Mouse (Mus musculus) kidney, adult 2 months (tissue): ENCODE data around the gene Hist3h2ba. TPM values are rescaled to one million over a fixed set of nuclear protein-coding genes. Genes with fewer than 3 reads are reported as not detected.
A peak's percentile ranks its signal among the peaks of the same experiment; 100 is the strongest.

Source experiments
- DNase-seq: peaks from one replicate; pipeline ENCODE4 v3.0.0; 2021
- H3K27ac ChIP-seq: fragments of 200-500 bp; 2 replicates; pipeline ENCODE4 v1.5.1; 2012; ENCODE audit warnings: low read depth, low read length, control low read depth, inconsistent platforms; ENCODE audit not compliant: insufficient read depth
- H3K27me3 ChIP-seq: fragments of 200-500 bp; replicated peaks from 2 replicates; pipeline ENCODE4 v1.6.1; 2012; ENCODE audit warnings: mild to moderate bottlenecking, moderate library complexity, low read length, inconsistent platforms; ENCODE audit not compliant: control insufficient read depth, insufficient read depth
- H3K36me3 ChIP-seq: fragments of 200-500 bp; 2 replicates; pipeline ENCODE4 v1.6.1; 2012; ENCODE audit warnings: mild to moderate bottlenecking, moderate library complexity, low read length, inconsistent platforms; ENCODE audit not compliant: control insufficient read depth, insufficient read depth
- H3K4me1 ChIP-seq: fragments of 200-500 bp; 2 replicates; pipeline ENCODE4 v1.6.1; 2011; ENCODE audit warnings: low read length; ENCODE audit not compliant: control insufficient read depth, insufficient read depth
- H3K4me3 ChIP-seq: fragments of 200-500 bp; 2 replicates; pipeline ENCODE4 v1.5.1; 2011; ENCODE audit warnings: mild to moderate bottlenecking, low read depth, low read length, control low read depth; ENCODE audit not compliant: insufficient read depth
- CTCF ChIP-seq: fragments of 200-500 bp; conservative IDR thresholded peaks from 2 replicates; pipeline ENCODE4 v1.5.1; 2011; ENCODE audit warnings: low read depth, mild to moderate bottlenecking, control low read depth, low read length, moderate library complexity, mixed read lengths; ENCODE audit not compliant: insufficient read depth, insufficient read length
- POLR2A ChIP-seq: fragments of 200-500 bp; IDR thresholded peaks from one replicate; pipeline ENCODE4 v1.6.1; 2011; ENCODE audit warnings: low read depth, low read length, control low read depth
- WGBS: fragments of 180-500 bp; shearing (Covaris S2); methylation state at CpG from one replicate; pipeline ENCODE4 v1.1.7; 2018; 5-methylcytosine and 5-hydroxymethylcytosine counted together
- polyA plus RNA-seq: library from polyadenylated mRNA; depleted of rRNA; stranded (reverse); fragments of >200 nt; gene quantifications from 2 replicates; pipeline ENCODE4 v1.2.3, GENCODE M21; 2012

The Hist3h2ba gene
- polyA plus RNA-seq, 1 experiment: 3.0 TPM

GRCm38 (mm10) chr11:58958536-58958935 is 9.8 kb downstream of the Hist3h2ba start:
- no peak overlapping the region for H3K27ac ChIP-seq
- H3K4me3 ChIP-seq: no peak overlapping the region
- DNase-seq: no peak
- no peaks in the 10 kb centered on the region for H3K36me3 ChIP-seq
- peaks cover 9% of the 10 kb centered on the region; the same call in 1 of the 2 replicates for H3K4me1 ChIP-seq
- no peaks in the 10 kb centered on the region for H3K27me3 ChIP-seq
- TF ChIP-seq CTCF (no peak), POLR2A (no peak)
- 90% methylated on average over 6 of the region's 6 CpGs for WGBS

- TF ChIP-seq CTCF (no peak), POLR2A (no peak)
- Histone ChIP-seq H3K36me3 (no peaks in the 10 kb centered on the region), H3K27me3 (no peaks in the 10 kb centered on the region), H3K27ac (no peak overlapping the region), H3K4me3 (no peak overlapping the region), H3K4me1 (peaks cover 7% of the 10 kb centered on the region; the same call in 1 of the 2 replicates)
- DNase-seq: no peak
- 27% methylated on average over 15 of the region's 15 CpGs for WGBS
Measured at GRCm38 (mm10) chr11:58959186-58959825, 10.6 kb downstream of the Hist3h2ba start.

- H3K27ac ChIP-seq: no peak overlapping the region
- peak; percentile 31; the same call in 1 of the 2 replicates for TF ChIP-seq CTCF
- no peak for TF ChIP-seq POLR2A
Measured at GRCm38 (mm10) chr11:58959921-58960465, 11.3 kb downstream of the Hist3h2ba start.

GRCm38 (mm10) chr11:58961364-58962177 is 12.9 kb downstream of the Hist3h2ba start:
- Histone ChIP-seq H3K27ac (no peak overlapping the region), H3K27me3 (no peaks in the 10 kb centered on the region), H3K4me3 (no peak overlapping the region), H3K4me1 (0 out of 2 replicates have a peak, but pooled peaks cover 2% of the 10 kb centered on the region), H3K36me3 (no peaks in the 10 kb centered on the region)
- 66% methylated on average over 50 of the region's 50 CpGs for WGBS
- DNase-seq: no peak
- no peak for TF ChIP-seq CTCF
- TF ChIP-seq POLR2A: no peak

More at GRCm38 (mm10) chr11:58959921-58960465, 11.3 kb downstream of the Hist3h2ba start:
- under 1% methylated on average over 40 of the region's 40 CpGs for WGBS
- DNase-seq: peak; percentile 94
- peak overlapping the region; percentile 56 for H3K4me3 ChIP-seq
- H3K27me3 ChIP-seq: no peaks in the 10 kb centered on the region
- peaks cover 7% of the 10 kb centered on the region; the same call in 1 of the 2 replicates for H3K4me1 ChIP-seq
- no peaks in the 10 kb centered on the region for H3K36me3 ChIP-seq

DNA sequence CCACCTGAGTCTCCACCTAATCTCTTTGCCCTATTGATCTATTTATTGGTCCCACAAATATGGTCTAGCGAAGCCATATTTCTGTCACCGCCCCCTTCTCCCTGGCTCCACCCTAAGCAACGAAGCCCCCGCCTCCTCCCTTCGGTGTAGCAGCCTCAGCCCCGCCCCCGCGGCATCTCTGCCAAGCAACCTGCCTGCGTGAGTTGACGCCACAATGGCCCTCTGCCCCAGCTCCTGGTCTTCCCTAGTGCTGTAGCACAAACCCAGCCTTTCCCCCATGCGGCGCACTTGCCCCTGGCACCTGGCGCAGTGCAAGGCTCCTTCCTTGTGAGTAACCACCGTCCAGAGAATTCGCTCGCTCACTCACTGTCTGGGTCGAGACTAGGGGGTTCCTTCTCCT is 14.8 kb downstream of the Hist3h2ba start:
- Histone ChIP-seq H3K4me3 (no peak overlapping the region), H3K27me3 (no peaks in the 10 kb centered on the region), H3K36me3 (no peaks in the 10 kb centered on the region), H3K27ac (no peak overlapping the region), H3K4me1 (peaks cover 3% of the 10 kb centered on the region; the same call in 1 of the 2 replicates)
- TF ChIP-seq POLR2A: no peak
- no peak for TF ChIP-seq CTCF
- WGBS: 35% methylated on average over 17 of the region's 17 CpGs
- DNase-seq: peak; percentile 82

- Histone ChIP-seq H3K36me3 (no peaks in the 10 kb centered on the region), H3K27ac (no peak overlapping the region), H3K4me1 (peaks cover 10% of the 10 kb centered on the region; the same call in 1 of the 2 replicates), H3K4me3 (no peak overlapping the region), H3K27me3 (no peaks in the 10 kb centered on the region)
- WGBS: 87% methylated on average over 7 of the region's 7 CpGs
- TF ChIP-seq POLR2A: no peak
- TF ChIP-seq CTCF: no peak
- DNase-seq: no peak
Measured at GRCm38 (mm10) chr11:58964216-58964615, 15.5 kb downstream of the Hist3h2ba start.
